Mouse (Mus musculus) forebrain, embryonic 13.5 days (tissue): ENCODE measurements around the gene Rad23b. TPM values are rescaled to one million over a fixed set of nuclear protein-coding genes. Genes with fewer than 3 reads are reported as not detected.
A peak's percentile ranks its signal among the peaks of the same experiment; 100 is the strongest.
"Not testable (repeated sequence)": the region's sequence is repeated elsewhere in the genome, so short reads cannot be mapped to it uniquely, and the experiment has no call there.

Source experiments
- ATAC-seq: fragments of 200-750 bp; cut with Nextera tagmentation; 2 replicates; pipeline ENCODE4 v1.8.0; 2017
- H3K27ac ChIP-seq: fragments of 300-500 bp; sonication (generic); 2 replicates; pipeline ENCODE4 v1.5.1; 2015; ENCODE audit warnings: inconsistent platforms, mild to moderate bottlenecking, moderate library complexity
- H3K27me3 ChIP-seq: fragments of 300-500 bp; sonication (generic); 2 replicates; pipeline ENCODE4 v1.6.1; 2015; ENCODE audit warnings: mild to moderate bottlenecking, inconsistent platforms
- H3K36me3 ChIP-seq: fragments of 300-500 bp; sonication (generic); 2 replicates; pipeline ENCODE4 v1.6.1; 2015; ENCODE audit warnings: mild to moderate bottlenecking, inconsistent platforms; ENCODE audit not compliant: poor library complexity, severe bottlenecking
- H3K4me1 ChIP-seq: fragments of 300-500 bp; sonication (generic); 2 replicates; pipeline ENCODE4 v1.6.1; 2015; ENCODE audit warnings: inconsistent platforms
- H3K4me2 ChIP-seq: fragments of 300-500 bp; sonication (generic); 2 replicates; pipeline ENCODE4 v1.6.1; 2015; ENCODE audit warnings: inconsistent platforms, mild to moderate bottlenecking, moderate library complexity
- H3K4me3 ChIP-seq: fragments of 300-500 bp; sonication (generic); 2 replicates; pipeline ENCODE4 v1.5.1; 2015; ENCODE audit warnings: mild to moderate bottlenecking, inconsistent platforms
- H3K9ac ChIP-seq: fragments of 300-500 bp; sonication (generic); 2 replicates; pipeline ENCODE4 v1.6.1; 2015; ENCODE audit warnings: mild to moderate bottlenecking, inconsistent platforms
- H3K9me3 ChIP-seq: fragments of 300-500 bp; sonication (generic); replicated peaks from 2 replicates; pipeline ENCODE4 v1.6.1; 2016; ENCODE audit warnings: inconsistent platforms
- WGBS: fragments of 180-500 bp; shearing (Covaris S2); methylation state at CpG from one replicate; pipeline ENCODE4 v1.1.7; 2015; 5-methylcytosine and 5-hydroxymethylcytosine counted together
- polyA plus RNA-seq: library from polyadenylated mRNA; unstranded; fragments of >200 nt; fragmentation: Nextera tagmentation; extraction: Ambion mirVana; gene quantifications from 2 replicates; pipeline ENCODE4 v1.2.1, GENCODE M21; 2015

Gene Rad23b
- polyA plus RNA-seq, 1 experiment from 2014 or later: 86.2 TPM

GRCm38 (mm10) chr4:55406558-55406957, 56.7 kb downstream of the Rad23b start:
- Histone ChIP-seq H3K4me1 (no peaks in the 10 kb centered on the region), H3K27me3 (no peaks in the 10 kb centered on the region), H3K4me3 (no peak overlapping the region), H3K36me3 (no peaks in the 10 kb centered on the region), H3K27ac (no peak overlapping the region), H3K9me3 (no peaks in the 10 kb centered on the region), H3K9ac (no peak overlapping the region), H3K4me2 (no peak overlapping the region)
- 88% methylated on average over 1 of the region's 1 CpGs for WGBS
- no peak for ATAC-seq

GRCm38 (mm10) chr4:55408081-55408480, 58.2 kb downstream of the Rad23b start:
- Histone ChIP-seq H3K9me3 (no peaks in the 10 kb centered on the region), H3K27ac (no peak overlapping the region), H3K4me2 (no peak overlapping the region), H3K4me3 (no peak overlapping the region), H3K36me3 (no peaks in the 10 kb centered on the region), H3K27me3 (no peaks in the 10 kb centered on the region), H3K9ac (no peak overlapping the region), H3K4me1 (no peaks in the 10 kb centered on the region)
- ATAC-seq: no peak
- WGBS: 91% methylated on average over 2 of the region's 2 CpGs

DNA sequence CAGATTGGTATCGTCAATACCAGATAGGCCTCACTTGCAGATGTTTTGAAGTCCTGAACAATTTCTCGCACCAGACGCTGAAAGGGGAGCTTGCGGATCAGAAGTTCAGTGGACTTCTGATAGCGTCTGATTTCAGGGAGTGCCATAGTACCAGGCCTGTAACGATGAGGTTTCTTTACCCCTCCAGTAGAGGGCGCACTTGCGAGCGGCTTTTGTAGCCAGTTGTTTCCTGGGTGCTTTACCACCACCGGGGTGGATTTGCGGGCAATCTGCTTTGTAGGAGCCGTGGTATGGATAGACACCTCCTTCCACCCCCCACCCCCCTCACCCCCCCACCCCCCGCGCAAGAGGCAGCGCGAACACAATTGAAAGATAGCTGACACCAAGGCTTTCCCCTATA, 59.2 kb downstream of the Rad23b start:
- Histone ChIP-seq H3K27me3 (no peaks in the 10 kb centered on the region), H3K4me2 (no peak overlapping the region), H3K4me3 (no peak overlapping the region), H3K4me1 (no peaks in the 10 kb centered on the region), H3K36me3 (no peaks in the 10 kb centered on the region), H3K9ac (no peak overlapping the region), H3K27ac (no peak overlapping the region), H3K9me3 (no peaks in the 10 kb centered on the region)
- ATAC-seq: no peak
- 92% methylated on average over 16 of the region's 16 CpGs for WGBS

DNA sequence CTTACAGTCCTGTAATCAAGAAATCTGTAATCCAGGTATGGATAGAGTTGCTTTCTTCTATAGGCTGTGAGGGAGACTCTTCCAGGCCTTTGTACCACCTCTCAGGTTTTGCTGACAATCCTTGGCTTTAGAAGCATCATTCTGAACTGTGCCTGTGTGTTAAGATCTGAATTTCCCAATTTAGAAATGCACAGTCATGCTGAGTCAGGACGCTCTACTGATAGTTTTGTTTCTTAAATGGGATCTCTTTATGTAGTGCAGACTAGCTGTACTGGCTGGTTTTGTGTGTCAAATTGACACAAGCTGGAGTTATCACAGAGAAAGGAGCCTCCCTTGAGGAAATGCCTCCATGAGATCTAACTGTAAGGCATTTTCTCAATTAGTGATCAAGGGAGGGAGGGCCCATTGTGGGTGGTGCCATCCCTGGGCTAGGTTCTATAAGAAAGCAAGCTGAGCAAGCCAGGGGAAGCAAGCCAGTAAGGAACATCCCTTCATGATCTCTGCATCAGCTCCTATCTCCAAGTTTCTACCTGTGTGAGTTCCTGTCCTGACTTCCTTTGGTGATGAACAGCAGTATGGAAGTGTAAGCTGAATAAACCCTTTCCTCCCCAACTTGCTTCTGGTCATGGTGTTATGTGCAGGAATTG, 59.9 kb downstream of the Rad23b start:
- H3K27ac ChIP-seq, H3K27me3 ChIP-seq, H3K4me1 ChIP-seq, H3K36me3 ChIP-seq, H3K4me3 ChIP-seq, ATAC-seq, H3K9me3 ChIP-seq, H3K9ac ChIP-seq, H3K4me2 ChIP-seq: not testable (repeated sequence)
- 89% methylated on average over 1 of the region's 1 CpGs for WGBS

- Histone ChIP-seq H3K4me3 (no peak overlapping the region), H3K9ac (no peak overlapping the region), H3K27ac (peak overlapping the region; percentile 16; the same call in 1 of the 2 replicates), H3K36me3 (no peaks in the 10 kb centered on the region), H3K27me3 (no peaks in the 10 kb centered on the region), H3K4me1 (peaks cover 9% of the 10 kb centered on the region), H3K4me2 (no peak overlapping the region), H3K9me3 (no peaks in the 10 kb centered on the region)
- 22% methylated on average over 3 of the region's 3 CpGs for WGBS
- peak; percentile 95 for ATAC-seq
These were observed 66.0 kb downstream of the Rad23b start for GRCm38 (mm10) chr4:55415864-55416263.

DNA sequence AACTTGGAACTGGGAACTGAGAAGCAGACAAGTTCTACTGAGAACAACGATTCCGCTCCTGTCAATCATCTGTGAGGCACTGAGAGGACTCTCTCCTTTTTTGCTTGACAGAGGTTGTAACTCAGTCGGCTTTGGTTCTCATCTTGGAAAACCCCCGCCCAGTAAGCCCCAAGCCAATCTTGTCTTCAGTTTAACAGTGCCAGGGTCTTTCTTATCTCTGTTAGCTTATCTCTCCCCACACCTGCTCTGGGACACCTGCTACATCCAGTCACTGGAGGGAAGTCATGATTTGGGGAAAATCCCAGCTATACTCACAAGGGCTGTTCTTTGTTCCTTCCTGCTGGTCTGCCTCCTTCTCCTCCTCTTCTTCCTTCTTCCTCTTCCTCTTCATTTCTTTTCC, 76.4 kb downstream of the Rad23b start:
- Histone ChIP-seq H3K36me3 (no peaks in the 10 kb centered on the region), H3K4me3 (no peak overlapping the region), H3K27me3 (no peaks in the 10 kb centered on the region), H3K27ac (no peak overlapping the region), H3K9ac (no peak overlapping the region), H3K9me3 (no peaks in the 10 kb centered on the region), H3K4me2 (no peak overlapping the region), H3K4me1 (no peaks in the 10 kb centered on the region)
- ATAC-seq: no peak
- 86% methylated on average over 4 of the region's 4 CpGs for WGBS

Other genes with a start within 250 kb of the Rad23b start
- gene Klf4, start 182.4 kb downstream of the Rad23b start, polyA plus RNA-seq: 1.5 TPM in 2 replicates